Mouse (Mus musculus): ENCODE data around the gene Olfr714. TPM values are rescaled to one million over a fixed set of nuclear protein-coding genes. Genes with fewer than 3 reads are reported as not detected.
"Not testable (repeated sequence)": the region's sequence is repeated elsewhere in the genome, so short reads cannot be mapped to it uniquely, and the experiment has no call there.

Gene Olfr714
- total RNA-seq (2022) = not detected

- no peak for DNase-seq (ENCODE audit: low spot score in 2 of 2)
Measured at GRCm38 (mm10) chr7:107070681-107071080, at the start of gene Olfr714. Gene Olfr714 (plus strand): TSS chr7:107070981.

DNA sequence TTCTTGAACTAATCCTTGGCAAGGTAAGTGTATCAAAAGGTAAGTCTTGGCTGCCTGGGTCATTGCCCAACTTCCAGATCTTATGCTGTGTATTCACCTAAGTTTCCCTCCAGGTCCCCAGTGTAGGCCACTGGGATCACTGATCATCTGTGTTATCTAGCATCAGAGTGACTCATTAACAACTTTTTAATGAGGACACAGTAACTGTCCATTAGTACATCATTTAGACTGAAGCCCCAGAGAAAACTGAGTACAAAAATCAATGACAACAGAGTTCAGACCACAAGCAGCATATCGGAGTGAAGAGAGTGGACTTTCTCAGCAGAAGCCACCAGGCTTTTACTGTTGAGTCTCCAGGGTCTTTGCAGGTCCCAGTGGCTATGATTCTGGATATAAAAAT, 39.9 kb upstream of the Olfr714 start, which contains the start of gene Olfr713:
Gene Olfr713 (plus strand): TSS at position 301 of the 400 bp plus-strand sequence.
- DNase-seq (ENCODE audit: low spot score in 2 of 2) = no peak

- DNase-seq (ENCODE audit: low spot score in 2 of 2) = no peak
Measured at GRCm38 (mm10) chr7:107039934-107040563, 30.7 kb upstream of the Olfr714 start.

GRCm38 (mm10) chr7:107043136-107043535, 27.6 kb upstream of the Olfr714 start:
- no peak for DNase-seq (ENCODE audit: low spot score in 2 of 2)

DNA sequence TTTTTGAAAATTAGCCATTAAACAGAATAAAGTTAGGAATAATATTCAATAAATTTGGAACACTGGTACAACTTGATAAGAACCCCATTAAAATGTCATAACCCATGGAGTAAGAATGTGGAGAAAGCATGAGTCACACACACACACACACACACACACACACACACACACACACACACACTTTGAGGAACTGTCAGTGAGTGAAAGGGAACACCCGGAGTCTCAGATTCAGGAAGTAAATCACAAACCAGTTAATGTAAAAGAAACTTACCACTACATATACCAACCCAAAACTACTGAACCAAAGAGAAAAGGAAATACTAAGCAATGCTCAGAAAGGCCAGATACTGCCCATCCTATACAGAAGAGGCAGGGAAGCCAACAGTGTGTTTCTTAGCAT, 26.4 kb upstream of the Olfr714 start:
- DNase-seq (ENCODE audit: low spot score in 2 of 2) = no peak

DNA sequence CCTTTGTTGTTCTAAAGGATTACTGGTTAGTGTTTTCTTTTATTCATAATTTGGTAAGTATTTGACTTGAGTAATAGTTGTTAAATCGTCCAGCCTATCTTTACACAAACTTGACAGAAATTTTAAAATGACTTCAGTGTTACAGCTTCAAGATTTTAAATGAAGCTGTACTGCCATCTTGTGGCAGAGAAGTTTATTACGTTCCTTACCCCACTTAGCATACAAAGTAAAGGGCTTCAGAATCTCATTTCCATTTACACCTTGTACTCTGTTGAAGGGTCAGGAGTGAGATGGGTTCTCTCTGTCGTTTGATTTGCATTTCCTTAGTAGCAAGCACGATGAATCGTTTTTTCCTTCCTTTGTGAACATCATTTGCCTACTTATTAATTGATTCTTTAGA, 24.9 kb upstream of the Olfr714 start:
- DNase-seq (ENCODE audit: low spot score in 2 of 2) = no peak

DNA sequence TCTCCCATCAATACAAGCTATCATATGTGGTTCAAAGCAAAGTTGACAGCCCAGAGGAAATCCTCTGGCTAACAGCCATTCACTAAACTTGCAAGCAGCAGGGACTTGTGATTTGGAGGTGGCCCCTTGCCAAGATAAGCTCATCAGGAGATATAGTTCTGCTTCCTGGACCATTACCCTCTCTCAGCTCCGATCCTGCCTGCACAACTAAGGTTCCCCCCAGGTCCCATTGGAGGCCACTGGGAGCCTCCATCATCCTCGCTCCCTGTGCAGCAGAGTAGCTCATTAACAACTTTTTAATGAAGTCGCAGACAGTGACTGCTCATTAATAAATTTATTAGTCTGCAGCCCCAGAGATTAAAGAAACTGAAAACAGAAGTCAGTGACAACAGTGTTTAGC, 23.2 kb upstream of the Olfr714 start:
- no peak for DNase-seq (ENCODE audit: low spot score in 2 of 2)

DNA sequence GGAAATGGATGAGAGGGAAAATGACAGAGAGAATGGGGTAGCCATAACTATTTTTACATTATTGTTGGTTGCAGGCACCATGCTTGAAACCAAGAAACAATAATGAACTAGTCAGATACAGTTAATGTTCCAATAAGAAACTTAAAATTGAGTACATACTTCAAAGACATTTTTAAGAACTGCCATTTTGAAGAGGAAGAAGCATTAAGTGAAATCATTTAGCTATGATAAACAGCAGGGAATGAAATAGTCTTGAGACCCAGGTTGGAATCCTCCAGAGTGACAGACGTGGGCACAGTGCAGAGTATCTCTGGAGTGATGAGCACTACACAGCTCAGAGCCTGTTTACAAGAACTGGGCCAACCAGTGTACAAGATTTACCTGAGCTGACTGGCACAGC, 22.1 kb downstream of the Olfr714 start, which contains the start of gene Olfr17:
Gene Olfr17 (plus strand): TSS at position 301 of the 400 bp plus-strand sequence.
- DNase-seq (ENCODE audit: low spot score in 2 of 2) = no peak

DNA sequence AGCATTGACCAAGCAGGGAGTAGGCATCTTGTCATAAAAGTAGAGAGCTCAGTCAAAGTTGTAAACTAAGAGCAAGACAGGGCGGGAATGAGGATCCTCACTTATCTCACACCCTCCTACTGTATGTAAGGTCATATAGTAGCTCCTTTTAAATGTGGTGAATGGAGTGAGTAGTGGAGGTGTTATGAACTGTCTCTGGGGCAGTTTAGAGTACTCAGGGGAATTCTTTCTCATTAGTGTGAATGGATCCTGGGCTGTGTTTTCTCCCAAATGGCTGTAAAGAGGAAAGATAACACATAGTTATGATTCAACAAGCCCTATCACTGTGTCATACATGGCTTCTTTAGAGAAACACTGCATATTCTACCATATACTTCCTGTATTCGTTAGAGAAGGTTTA, 39.5 kb downstream of the Olfr714 start, which contains the start of gene Olfr715b:
Gene Olfr715b (minus strand): TSS at position 101 of the 400 bp plus-strand sequence.
- not testable (repeated sequence) for DNase-seq (ENCODE audit: low spot score in 2 of 2)

Other genes with a start within 250 kb of the Olfr714 start
- gene Olfr702, start 237.1 kb upstream of the Olfr714 start, total RNA-seq (2022) = not detected
- gene Olfr703, start 227.6 kb upstream of the Olfr714 start, total RNA-seq (2022) = not detected
- not detected for gene Olfr704, start 207.8 kb upstream of the Olfr714 start, total RNA-seq (2022)
- gene Olfr705, start 194.1 kb upstream of the Olfr714 start, total RNA-seq (2022) = not detected
- gene Olfr706, start 182.8 kb upstream of the Olfr714 start, total RNA-seq (2022) = not detected
- gene Olfr707, start 169.7 kb upstream of the Olfr714 start, total RNA-seq (2022) = not detected
- gene Olfr1532-ps1, start 163.0 kb upstream of the Olfr714 start, total RNA-seq (2022) = not detected
- under 1 TPM in 1 of 4 experiments, not detected in 3; 0.14 TPM for gene Olfr709-ps1, start 138.8 kb upstream of the Olfr714 start, total RNA-seq (2022)
- gene Olfr710, start 122.7 kb upstream of the Olfr714 start, total RNA-seq (2022) = not detected
- not detected for gene Olfr6, start 107.0 kb upstream of the Olfr714 start, total RNA-seq (2022)
- not detected for gene Olfr711, start 95.5 kb upstream of the Olfr714 start, total RNA-seq (2022)
- gene Olfr2, start 64.9 kb upstream of the Olfr714 start, total RNA-seq (2022) = under 1 TPM in 1 of 4 experiments, not detected in 3; 0.05 TPM
- gene Olfr713, start 39.8 kb upstream of the Olfr714 start, total RNA-seq (2022) = not detected
- not detected for gene Olfr17, start 22.2 kb downstream of the Olfr714 start, total RNA-seq (2022)
- gene Olfr715b, start 39.4 kb downstream of the Olfr714 start, total RNA-seq (2022) = not detected
- gene Olfr715, start 60.1 kb downstream of the Olfr714 start, total RNA-seq (2022) = not detected
- gene Olfr716, start 67.3 kb downstream of the Olfr714 start, total RNA-seq (2022) = not detected
- gene Nlrp14, start 96.0 kb downstream of the Olfr714 start, total RNA-seq (2022) = not detected
- not detected for gene Rbmxl2, start 138.5 kb downstream of the Olfr714 start, total RNA-seq (2022)

All from left cerebral cortex, adult 8-10 months (tissue).